Mouse (Mus musculus) G1E (cell line): Measurements from ENCODE around the gene Dhrs4.

Source experiments
- CTCF ChIP-seq: IDR thresholded peaks from 2 replicates; pipeline ENCODE4 v1.5.1; 2012; ENCODE audit warnings: low read depth, low read length, inconsistent platforms, mixed read lengths
- GATA1 ChIP-seq: IDR thresholded peaks from 2 replicates; pipeline ENCODE4 v1.6.1; 2012; ENCODE audit warnings: borderline replicate concordance, low read length, inconsistent platforms, mixed read lengths
- GATA2 ChIP-seq: IDR thresholded peaks from 2 replicates; pipeline ENCODE4 v1.6.1; 2012; ENCODE audit warnings: low read depth, low read length, inconsistent platforms, borderline replicate concordance
- POLR2AphosphoS5 ChIP-seq: IDR thresholded peaks from 2 replicates; pipeline ENCODE4 v1.6.1; 2012; ENCODE audit warnings: low read depth, low read length, inconsistent platforms; ENCODE audit not compliant: insufficient replicate concordance
- TAL1 ChIP-seq: conservative IDR thresholded peaks from 2 replicates; pipeline ENCODE4 v1.6.1; 2012; ENCODE audit warnings: low read depth, low read length, inconsistent platforms, mixed read lengths

DNA sequence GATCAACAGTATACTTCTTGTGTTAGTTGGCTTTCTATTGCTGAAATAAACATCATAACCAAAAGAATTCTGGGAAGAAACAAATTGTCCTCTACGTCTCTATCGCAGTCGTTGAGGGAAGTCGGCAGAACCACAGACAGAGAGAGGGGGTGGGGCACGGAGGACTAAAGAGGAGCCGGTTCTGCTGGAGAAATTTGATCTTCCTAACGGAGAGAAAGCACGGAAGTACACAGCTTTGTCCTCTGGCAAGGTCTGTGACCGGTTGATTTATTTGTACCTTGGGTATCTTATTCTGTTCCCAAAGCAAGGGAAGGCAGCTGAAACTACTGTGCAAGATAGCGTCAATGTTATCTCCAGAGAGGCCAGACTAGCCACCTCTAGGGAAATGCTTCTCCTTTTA lies 7.8 kb upstream of the Dhrs4 start:
- TF ChIP-seq CTCF: no peak
- no peak for TF ChIP-seq TAL1
- TF ChIP-seq POLR2AphosphoS5: no peak
- no peak for TF ChIP-seq GATA1
- no peak for TF ChIP-seq GATA2
